Mouse (Mus musculus): Measurements from ENCODE around the gene Trappc1.

- TF ChIP-seq EP300 (IDR thresholded peaks at IDR 0.05) (0 out of 2 replicates have a peak, but pooled peaks have one; percentile 7), CTCF (IDR thresholded peaks at IDR 0.05) (no peak)
These were observed 45.6 kb downstream of the Trappc1 start, which contains the start of gene Chd3 for GRCm38 (mm10) chr11:69369215-69369989.
